In genomic region chr10:70533301-70533781, GRCm38 (mm10) we compare ENCODE assay signal across 13 mouse cellular contexts.
DNase-seq lines count a peak whose midpoint lies in the region; TF ChIP-seq lines count a peak whose summit lies in the region.
"Had no signal": no experiment of that assay in that cellular context is flagged by ENCODE, and none has a peak within 500 bp of the region (broad histone marks: within the 10 kb centered on the region; RNA-seq: fewer than 3 reads in every experiment).

No protein-coding gene starts in this region.

- no peak for TF ChIP-seq CTCF in cerebellum, adult 2 months (IDR thresholded peaks at IDR 0.05; ENCODE audit: borderline replicate concordance, insufficient read depth, low read depth, low read length)

- no peak for TF ChIP-seq POLR2A in cerebellum, adult 2 months (IDR thresholded peaks at IDR 0.05; ENCODE audit: borderline replicate concordance, insufficient read depth, low read length)

- WGBS in cerebellum, adult 2 months: 17% methylated on average over 8 of the region's 8 CpGs

- no peak overlapping the region for H3K4me3 ChIP-seq in cerebellum, adult 2 months (replicated peaks; ENCODE audit: insufficient read depth, low read depth, low read length)
- H3K4me3 ChIP-seq: hindbrain, embryonic 12.5 days had no signal

- H3K27me3 ChIP-seq in cerebellum, adult 2 months (ENCODE audit: control insufficient read depth, insufficient read depth, low read length): no peaks in the 10 kb centered on the region
- H3K27me3 ChIP-seq: hindbrain, embryonic 12.5 days; Patski had no signal

- intact Hi-C loops in heart, postnatal 14 days (cut with DNase I): no loop called here

- H3K4me1 ChIP-seq in cerebellum, adult 2 months (ENCODE audit: control insufficient read depth, insufficient read depth, low read length): peaks cover 15% of the 10 kb centered on the region; the same call in 1 of the 2 replicates
- H3K4me1 ChIP-seq: hindbrain, embryonic 12.5 days had no signal

- DNase-seq in heart, adult 11 months: peak; percentile 96
- DNase-seq in heart, postnatal 14 days: no peak
- DNase-seq in right cerebral cortex, adult 18-20 months: peak; percentile 47
- no peak for DNase-seq in right cerebral cortex, postnatal 4 days
- DNase-seq in cerebellum, adult 2 months: peak; percentile 63 to 68
- DNase-seq in skeletal muscle tissue, adult 2 months (ENCODE audit: low read depth, low spot score): peak; percentile 54
- no peak for DNase-seq in spleen, postnatal 10 days (ENCODE audit: low spot score in 2 of 2)
- DNase-seq: adrenal gland, adult 8-10 months; kidney, adult 2 months; left cerebral cortex, postnatal 4 days; thymus, postnatal 36 days had no signal

- peak overlapping the region; percentile 60 for H3K27ac ChIP-seq in cerebellum, adult 2 months (ENCODE audit: insufficient read depth, low read length)
- H3K27ac ChIP-seq: hindbrain, embryonic 12.5 days had no signal

Comparison
In these comparisons a context has a peak if more than half of its experiments do, and no peak if none do; other contexts are left out.
1. DNase-seq: peak in heart, adult 11 months (single experiment), right cerebral cortex, adult 18-20 months (single experiment), cerebellum, adult 2 months (2 of 2) and skeletal muscle tissue, adult 2 months (single experiment); none in heart, postnatal 14 days (0 of 2), right cerebral cortex, postnatal 4 days (single experiment) and spleen, postnatal 10 days (0 of 2).